Mouse (Mus musculus) hindlimb bud, embryonic 11.5 days (tissue): ENCODE measurements around the gene Tead1.
A peak's percentile ranks its signal among the peaks of the same experiment; 100 is the strongest.

Experiments used
- DNase-seq: peaks from one replicate; pipeline ENCODE4 v3.0.0-alpha.2; 2012; ENCODE audit warnings: low read depth, low spot score; ENCODE audit errors: extremely low spot score

The Tead1 gene

DNA sequence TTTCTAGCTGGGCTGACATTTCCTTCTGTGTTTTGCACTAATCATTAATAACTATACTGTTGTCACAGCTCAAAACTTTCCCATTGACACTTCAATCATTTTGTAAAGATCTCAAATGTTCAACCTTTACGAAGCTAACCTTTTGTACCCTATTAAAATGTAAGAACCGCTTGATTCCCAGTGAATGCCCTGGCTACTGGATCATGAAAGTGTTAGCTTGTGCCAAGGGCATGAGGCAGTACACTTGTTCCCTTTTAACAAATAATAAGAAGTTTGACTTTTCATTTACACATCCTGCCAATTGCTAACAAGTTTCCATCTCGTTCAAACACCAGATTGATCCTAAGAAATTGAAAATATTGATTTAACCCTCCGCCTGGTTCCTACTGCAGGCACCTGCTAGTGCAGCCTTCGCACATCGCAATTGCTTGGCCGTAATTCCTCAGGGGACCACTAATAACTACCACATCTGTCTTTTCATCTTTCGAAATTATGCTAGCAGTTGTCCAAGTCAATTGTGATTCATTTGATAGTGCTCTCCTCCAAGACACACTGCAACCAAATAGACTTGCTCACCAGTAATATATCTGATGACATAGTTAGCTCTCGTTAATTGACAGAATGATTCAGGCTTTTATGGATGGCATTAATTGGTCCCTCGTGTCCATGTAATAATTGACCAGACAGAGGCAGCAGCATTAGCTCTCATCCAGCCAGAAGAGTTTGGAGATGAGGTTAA is 133.1 kb downstream of the Tead1 start:
- DNase-seq, result no peak

DNA sequence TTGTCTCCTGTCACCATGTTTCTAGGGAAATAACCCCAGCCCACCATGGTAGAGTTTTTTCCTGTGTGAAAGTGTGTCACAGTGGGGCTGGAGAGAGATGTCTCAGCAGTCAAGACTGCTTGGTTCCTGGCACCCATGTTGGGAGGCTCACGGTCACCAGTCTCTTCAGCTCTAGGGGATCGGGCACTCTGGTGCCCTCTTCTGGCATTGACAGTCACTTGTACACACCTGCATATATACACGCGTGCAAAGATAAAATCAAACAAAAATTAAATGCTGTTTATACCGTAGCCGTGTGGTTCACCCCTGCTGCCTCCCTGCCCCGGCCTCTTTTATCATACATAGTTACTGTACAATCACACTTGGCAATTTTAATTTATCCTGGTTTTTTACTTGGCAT is 134.0 kb downstream of the Tead1 start:
- no peak for DNase-seq

DNA sequence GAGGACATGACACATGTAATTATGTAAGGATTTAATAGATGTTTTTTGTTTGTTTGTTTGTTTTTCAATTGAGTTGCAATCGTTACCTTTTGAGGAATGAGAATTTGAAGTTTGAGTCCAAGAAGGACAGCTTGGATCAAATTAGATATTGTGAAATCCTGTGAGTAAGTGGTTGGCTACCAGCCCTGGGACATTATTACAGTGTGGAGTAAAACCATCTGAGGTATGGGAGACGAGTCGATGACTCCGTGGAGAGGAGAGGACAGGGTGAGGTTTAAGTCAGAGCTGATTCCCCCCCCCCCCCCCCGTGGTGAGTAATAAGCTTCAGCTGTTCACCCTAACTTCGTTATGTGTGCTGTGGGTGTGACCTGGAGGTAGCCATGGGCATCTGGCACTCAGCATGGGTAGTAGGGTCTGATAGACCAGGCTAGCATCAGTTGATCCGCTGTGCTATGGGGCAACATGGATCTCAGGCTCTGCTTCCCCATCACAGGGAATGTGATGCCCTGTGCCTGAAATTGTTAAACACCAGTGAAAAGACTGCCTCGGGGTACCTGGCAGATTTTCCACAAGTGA is 134.7 kb downstream of the Tead1 start:
- no peak for DNase-seq

DNA sequence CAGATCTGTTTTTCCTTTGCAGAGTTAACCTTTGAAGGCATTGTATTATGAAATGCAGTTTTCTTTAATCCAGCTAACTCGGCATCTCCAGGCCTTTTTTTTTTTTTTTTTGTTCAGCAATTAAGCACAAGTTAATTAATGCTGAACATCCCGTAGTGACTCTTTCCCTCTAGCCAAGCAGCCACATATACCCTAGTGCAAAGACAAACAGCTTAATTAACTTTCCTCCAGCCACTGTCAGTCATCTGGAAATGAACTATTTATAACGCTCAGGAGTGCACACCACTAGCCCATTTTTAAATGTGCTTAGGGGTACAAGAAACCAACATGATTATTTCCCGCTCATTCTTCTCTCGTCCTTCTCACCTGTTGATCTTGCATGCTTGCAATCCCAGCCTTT is 136.9 kb downstream of the Tead1 start:
- DNase-seq, result no peak

DNA sequence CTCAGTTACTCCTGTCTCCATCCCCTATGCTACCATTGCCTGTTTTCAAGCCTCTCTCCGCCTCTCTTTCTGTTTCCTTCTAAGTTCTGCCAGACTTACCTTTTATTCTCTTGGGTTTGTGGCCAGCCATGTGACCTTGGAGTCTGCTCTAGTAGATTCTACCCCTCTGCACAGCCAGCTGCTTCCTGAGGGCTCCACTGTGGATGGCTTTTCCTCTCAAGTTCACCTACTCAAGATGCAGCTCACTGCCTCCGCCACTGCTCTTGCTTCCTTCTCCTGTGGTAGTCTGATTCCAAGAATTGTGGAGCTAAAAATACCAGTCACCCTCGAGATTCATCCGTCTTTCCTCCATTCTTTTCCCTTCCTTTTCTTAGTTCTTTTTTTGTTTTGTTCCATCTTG is 140.7 kb downstream of the Tead1 start:
- no peak for DNase-seq

DNA sequence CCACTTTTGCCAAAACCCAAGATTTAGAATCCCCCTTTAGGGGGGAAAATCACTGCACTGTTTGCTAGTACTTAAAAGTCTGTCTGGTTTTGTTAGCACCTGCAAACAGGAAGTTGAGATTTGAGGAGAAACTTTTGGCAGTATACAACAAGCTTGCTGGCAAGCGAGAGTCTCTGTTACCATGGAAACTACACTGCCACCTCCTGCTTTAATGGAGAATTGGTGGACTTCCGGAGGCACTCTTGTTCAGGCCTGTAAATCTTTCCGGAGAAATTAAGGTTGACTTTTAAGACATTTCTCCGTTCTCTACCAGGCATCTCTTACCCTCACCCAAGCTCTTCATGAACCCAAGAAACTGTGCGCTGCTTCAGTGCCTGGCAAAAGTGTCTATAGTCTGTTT is 143.8 kb downstream of the Tead1 start:
- DNase-seq, result peak; percentile 77

DNA sequence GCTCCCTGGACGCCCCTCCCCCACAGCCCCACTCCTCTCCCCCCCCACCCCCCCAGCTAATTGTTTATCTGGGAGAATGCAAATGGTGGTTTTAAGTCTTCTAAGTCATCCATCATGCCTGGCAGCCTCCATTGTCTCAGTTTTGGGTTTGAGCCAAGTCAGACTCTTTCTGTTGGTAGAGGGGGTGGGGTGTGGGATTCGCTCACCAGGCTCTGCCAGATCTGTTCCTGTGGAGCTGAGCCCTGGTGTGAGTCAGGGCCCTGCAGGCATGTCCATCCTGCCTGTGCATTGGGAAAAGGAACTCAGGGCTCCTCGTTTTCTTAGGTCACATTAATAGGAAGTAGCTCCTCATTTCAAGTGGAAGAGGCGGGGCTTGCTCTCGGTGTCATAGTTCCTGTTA is 144.5 kb downstream of the Tead1 start:
- DNase-seq, result no peak

DNA sequence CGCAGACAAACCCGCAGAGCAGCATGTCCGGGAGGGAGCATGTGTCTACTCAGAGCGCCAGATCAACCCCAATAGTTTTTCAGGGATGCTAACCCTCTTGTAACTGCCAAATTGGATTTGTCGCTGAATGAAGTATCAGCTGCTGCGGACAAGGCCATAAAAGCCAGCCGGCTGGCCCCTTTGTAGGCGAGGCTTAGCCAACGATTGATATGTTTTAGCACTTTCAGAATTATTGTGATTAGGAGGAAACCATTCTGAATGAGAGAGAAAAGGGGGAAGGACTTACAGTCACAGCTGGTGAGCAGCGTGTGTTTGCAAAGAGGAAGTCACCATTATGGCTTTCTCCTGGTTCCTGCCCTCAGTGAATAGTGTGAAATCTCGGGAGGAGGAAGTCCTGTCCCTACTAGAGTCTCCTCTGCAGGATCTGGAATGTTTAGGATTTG is 146.2 kb downstream of the Tead1 start:
- DNase-seq, result no peak

DNA sequence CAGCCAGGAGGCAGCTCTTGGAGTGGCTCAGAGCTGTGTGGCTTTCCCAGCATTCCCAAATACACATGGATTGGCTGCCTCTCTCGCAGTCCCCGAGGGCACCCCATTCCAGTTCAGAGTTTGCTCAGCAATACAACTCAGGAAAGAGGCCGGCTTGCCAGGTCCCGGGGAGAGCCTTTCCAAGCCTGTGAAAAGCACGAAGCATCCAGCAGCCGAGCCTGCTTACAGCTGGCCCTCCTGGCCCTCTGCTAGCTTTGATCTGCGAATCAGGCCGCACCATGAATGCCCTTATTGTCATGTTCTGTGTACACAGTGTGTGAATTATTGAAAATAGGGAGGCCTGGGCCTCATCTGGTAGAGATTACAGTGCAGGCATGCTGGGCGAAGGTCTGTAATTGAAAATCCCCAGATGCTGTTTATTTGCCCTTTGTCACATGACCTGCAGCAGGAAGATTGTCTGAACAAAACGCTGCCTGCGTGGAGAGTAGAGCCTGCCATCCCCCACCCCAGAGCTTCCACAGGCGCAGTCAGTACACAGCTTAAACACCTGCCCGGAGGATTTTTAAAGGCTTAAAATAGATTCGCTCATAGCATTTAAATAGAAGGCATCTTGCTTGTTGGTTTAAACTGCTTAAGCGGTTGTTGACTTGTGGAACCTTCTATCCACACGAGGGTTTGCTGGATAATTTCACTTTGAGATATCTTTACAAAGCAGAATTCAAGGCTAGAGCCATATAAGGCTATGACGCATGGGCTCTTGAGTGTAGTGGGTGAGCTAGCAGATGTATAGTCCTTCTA is 147.2 kb downstream of the Tead1 start:
- DNase-seq, result peak; percentile 87

DNA sequence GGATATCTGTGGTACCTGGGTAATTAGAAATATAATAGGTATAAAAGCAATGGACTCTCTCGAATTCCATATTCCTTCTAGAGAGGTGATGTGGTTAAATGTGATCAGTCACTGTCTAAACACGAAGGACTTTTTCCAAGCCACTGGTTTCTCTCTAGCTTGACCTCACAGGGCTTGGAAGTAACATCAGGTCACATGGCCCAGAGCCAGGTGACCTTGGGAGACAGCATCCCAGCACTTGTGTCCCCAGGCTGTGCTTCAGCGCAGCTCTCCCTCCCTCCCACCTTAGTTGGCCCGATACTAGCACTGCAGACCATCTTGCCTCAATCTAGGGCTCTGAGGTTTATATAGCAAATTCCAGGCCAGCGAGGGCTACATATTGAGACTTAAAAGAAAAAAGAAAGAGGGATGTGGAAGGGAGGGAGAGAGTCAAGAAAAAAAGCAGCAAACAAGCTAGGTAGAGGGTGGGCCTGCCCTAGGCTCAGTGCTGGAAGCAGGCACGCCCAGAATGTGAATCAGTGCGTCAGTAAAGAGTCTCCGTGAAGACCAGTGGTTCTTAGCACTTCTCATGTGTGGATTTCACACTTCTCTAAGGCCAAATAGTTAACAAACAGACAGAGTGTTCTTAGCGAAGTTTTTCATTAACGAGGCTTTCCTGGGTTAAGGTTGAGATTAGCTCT is 149.0 kb downstream of the Tead1 start:
- no peak for DNase-seq

DNA sequence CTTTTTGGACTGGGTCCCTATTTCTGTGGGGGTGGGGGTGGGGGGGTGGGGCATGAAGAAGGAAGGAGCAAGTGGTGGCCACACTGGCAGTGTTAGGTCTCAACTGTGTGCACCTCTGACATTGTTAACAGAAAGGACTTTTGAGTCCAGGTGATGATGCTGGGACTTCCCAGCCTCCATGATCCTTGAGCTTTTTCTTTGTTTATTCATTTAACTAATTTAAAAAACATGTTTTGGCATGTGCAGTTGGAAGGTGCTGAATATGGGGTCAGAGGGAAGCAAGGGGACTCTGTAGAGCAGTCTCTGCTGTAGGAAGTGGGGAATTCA is 149.5 kb downstream of the Tead1 start:
- DNase-seq, result no peak

DNA sequence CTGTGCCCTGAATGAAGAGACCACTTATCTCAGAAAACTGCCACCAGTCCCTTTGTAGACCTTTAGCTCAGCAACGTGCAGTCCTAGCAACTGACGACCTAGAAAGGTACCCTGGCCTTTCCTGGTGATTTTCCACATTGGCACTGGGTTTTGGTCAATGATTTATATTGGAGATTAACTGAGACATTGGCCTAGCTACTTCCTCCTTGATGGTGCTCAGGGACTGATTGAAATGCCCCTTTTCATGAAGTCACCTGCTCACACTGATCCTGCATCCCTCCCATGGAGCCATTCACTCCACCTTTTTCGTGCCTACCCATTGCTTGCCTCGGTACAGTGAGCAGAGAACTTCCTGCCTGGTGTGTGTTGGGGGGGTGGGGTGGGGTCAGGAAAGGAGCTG is 151.8 kb downstream of the Tead1 start:
- DNase-seq, result no peak

DNA sequence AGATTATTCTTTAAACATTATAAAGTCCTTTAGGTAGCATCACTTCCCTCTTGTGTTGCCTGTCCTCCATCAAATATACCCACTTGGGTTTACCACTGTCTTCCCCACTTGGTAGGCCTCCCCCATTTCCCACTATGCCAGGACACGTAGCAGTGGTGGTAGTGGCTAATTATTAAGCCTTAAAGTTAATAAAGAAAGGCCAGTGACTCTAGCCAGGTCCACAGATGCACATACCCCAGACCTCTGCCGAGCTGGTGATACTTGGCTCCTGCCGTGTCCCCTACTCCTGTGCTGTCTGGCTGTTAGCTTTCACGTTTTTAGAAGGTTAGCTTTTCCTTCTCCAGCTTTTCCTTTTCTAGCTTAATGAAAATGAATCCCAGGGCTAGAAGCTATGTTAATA is 152.3 kb downstream of the Tead1 start:
- no peak for DNase-seq

DNA sequence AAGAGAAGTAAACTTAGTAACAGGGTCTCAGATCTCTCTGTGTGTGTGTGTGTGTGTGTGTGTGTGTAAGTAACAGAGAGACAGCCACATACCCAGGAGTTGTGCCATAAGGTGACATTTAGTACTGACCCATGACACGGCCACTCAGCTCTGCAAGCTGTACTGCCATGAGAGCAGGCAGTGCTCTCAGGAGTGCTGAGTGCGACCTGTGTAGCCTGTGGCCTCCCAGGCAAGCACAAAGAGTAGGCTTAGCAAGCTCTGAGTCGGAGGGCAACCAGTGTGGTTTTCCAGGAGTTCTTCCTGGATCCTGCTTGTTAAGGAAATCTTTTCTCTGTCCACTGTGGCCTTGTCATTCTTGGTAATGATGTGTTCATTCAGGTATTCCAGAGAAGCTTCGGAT is 154.0 kb downstream of the Tead1 start:
- DNase-seq, result no peak

DNA sequence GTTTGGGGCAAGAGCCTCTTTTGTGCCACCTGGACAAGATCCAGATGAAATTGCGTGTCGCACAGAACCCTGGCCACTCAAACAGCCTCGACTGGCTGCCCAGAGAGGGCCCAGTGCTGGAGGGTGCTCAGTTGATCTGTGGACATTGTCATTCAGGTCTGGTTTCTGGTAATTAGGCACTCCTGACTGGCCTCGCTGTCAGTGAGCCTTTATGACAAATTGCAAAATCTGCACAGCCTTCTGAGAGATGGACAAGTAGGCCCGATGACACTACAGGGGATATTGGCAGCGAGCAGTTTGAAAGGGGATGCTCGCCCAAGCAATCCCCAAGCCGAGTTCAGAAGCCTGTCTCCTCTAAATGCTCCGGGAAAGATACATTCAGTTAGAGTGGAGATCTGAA is 157.0 kb downstream of the Tead1 start:
- DNase-seq, result no peak

DNA sequence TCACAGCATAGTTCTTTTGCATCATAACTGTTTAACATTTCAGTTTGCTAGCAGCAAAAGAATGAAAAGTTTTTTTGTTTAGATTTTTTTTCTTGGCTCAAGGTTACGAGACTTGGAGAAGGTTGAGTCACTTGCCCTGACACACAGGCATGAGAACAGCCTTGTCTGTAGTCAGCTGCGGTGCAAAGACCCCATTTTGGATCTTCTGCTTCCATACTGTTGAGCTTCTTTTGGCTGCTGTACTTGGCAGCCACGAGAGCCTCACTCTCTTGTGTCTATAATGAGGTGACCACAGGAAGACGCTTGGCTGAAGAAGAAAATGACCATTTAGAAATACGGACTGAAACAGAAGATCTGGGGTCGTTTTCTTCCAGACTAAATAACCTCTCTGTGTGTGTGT is 159.0 kb downstream of the Tead1 start:
- no peak for DNase-seq

DNA sequence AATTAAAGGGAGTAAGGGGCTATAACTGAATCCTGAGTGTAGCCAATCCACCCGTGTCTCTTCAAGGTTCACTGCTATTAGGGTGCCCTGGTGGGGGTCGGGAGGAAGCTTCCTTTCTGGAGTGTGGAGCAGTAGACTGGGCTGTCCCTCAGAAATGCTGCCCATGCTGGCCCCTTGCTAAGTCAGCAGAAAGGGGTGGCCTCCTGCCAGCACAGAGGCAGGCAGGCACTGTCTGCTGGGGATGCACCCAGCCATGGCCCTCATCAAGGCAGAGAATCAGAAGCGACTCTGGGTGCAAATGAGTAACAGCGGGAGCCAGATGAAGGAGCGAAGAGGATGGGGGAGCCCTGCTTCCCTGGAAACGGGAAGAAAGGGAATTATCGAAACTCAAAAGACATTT is 161.2 kb downstream of the Tead1 start:
- DNase-seq, result no peak

DNA sequence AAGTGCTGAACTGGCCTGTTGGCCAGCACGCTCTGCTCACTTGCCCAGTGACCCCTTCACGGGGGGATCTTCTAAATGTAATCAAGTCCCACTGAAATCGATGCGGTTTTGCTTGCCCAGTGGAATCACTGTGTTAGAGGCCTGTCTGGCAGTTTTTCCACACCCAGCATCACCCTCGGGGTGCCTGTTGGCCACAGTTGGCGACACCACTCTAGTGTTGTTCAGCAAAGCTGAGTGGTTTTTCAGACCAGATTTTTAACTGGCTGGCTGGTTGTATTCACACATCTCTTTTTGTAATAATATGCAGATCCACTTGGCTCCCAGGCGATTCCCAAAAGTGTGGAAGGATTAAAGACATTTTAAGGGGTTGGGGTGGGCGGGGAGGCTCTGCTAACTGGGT is 161.8 kb downstream of the Tead1 start:
- no peak for DNase-seq

DNA sequence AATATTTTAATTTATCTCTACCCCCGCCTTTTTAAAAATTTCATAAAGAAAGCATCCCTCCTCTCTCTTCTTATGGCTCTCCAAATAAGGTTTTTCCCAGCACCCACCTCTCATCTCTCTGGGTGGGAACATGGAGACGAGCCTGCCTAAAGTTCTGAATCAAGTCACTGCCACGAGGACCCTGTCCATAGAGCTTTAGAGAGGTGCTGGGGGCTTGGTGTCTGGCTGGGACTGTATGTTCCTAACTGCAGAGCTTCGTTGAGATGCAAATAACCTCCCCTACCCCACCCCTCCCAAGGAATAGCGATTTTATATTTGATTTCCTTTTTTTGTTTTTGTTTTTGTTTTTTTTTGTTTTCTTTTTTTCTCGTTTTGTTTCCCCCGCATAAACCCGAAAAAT is 162.4 kb downstream of the Tead1 start:
- DNase-seq, result no peak

DNA sequence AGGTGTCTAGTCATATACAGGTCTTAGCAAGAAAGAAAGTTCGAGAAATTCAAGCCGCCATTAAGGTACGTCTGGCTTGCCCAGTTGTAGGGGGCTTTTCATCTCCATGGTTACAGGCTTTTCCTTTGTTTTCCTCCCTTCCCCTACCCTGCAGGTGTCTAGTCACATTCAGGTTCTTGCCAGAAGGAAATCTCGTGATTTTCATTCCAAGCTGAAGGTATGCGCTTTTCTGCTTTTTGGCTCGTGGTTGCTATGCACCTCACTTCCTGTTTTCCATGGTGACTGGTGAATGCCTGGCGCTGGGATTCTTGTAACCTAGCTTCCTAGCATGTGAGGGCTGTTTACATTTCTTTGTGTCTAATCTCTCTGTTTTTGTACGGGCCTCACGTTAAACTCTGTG is 162.8 kb downstream of the Tead1 start:
- DNase-seq, result no peak

DNA sequence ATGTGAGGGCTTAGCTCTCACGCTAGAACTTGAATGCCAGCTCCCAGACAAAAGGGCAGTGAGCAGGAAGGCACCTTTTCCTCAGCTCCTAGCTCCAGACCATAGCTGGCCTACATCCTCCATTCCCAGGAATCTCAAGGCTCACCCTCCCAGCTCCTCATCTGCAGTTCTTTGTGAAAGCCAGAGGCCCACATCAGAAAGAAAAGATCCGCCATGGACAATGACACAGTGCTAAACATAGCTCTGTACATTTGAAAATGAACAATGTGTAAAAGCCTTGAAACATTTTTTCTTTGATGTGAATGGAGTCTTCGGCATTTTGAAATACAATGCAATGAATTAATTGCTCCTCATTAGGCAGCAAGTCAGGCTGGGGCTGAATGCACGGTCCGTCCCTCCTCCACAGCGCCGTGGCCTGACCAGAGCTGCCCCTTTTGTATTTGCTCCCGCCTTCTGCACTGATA is 172.2 kb downstream of the Tead1 start:
- no peak for DNase-seq
